Mouse (Mus musculus) liver, embryonic 14.5 days (tissue): Measurements from ENCODE around the gene Cbx4.

Experiments
- CTCF ChIP-seq: IDR thresholded peaks from 2 replicates; pipeline ENCODE4 v1.5.1; 2016; ENCODE audit warnings: antibody characterized with exemption, low read depth, control low read depth
- EP300 ChIP-seq: IDR thresholded peaks from 2 replicates; pipeline ENCODE4 v1.6.1; 2016; ENCODE audit warnings: antibody characterized with exemption, low read depth

DNA sequence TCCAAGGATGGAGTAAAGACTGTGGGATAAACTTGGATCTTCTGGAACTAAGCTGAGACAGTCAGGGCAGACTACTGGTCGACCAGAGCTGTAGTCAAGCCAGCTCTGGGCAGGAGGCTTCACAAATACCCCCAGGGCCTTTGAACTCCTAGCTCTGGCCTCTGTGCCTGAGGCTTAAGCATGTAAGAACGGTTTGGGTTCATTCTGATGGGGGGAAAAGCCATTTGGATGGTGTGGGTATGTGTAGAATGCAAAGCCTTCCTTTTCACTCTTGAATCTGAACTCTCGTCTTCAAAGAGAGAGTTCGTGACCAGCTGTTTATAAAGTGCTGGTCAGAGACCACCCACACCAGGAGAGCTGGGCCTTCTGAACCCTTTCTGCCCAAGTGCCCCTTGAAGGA lies 8.3 kb downstream of the Cbx4 start:
- TF ChIP-seq CTCF (no peak), EP300 (no peak)
